8 mouse cellular contexts compared by ENCODE assay signal in the genomic region with DNA sequence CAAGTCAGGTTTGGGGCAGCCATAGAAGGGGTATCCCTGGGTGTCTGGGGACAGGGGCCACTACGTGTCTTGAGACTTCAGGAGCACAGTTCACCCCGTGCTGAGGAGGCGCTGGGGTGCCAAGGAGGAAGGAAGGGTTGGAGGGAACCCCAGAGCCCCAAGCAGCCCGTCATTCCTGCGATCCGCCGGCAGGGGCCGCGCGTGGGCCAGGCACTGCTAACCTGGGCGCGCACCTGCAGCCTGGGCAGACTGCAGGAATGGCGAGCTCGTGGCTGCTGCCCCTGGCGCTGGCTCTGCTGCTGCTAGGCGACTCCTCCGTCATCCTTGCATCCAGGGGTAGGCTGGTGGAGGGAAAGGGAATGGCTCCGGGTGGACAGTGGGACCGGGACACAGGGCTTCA. TPM values are rescaled to one million over a fixed set of nuclear protein-coding genes. Genes with fewer than 3 reads are reported as not detected.
DNase-seq lines count a peak whose midpoint lies in the region; ATAC-seq and TF ChIP-seq lines count a peak whose summit lies in the region.

Gm3336 (plus strand) TSS at position 247 of the 400 bp plus-strand sequence.

- H3K4me2 ChIP-seq in liver, embryonic 15.5 days: no peak within 1 kb of the TSS

- H3K9me3 ChIP-seq in liver, embryonic 15.5 days (replicated peaks): no peaks in the 10 kb centered on the region

- peak; percentile 72 to 75 for DNase-seq in heart, adult 2 months
- no peak for DNase-seq in heart, adult 9 months (ENCODE audit: low spot score in 2 of 2)
- DNase-seq in adrenal gland, postnatal 10 days: peak; percentile 78
- peak; percentile 69 for DNase-seq in kidney, adult 11 months
- DNase-seq in neural tube, embryonic 10.5 days (ENCODE audit: extremely low spot score, low spot score): peak; percentile 51
- DNase-seq in testis, postnatal 10 days (ENCODE audit: low spot score): peak; percentile 76

- H3K36me3 ChIP-seq in heart, adult 2 months (ENCODE audit: control insufficient read depth, insufficient read depth, low read length): no peaks in the 10 kb centered on the region
- H3K36me3 ChIP-seq in liver, embryonic 15.5 days (replicated peaks): no peaks in the 10 kb centered on the region

- intact Hi-C loops in heart, adult 2 months (cut with DNase I): no loop called here

- peak; percentile 42; the same call in 1 of the 2 replicates for TF ChIP-seq EP300 in heart, adult 2 months (IDR thresholded peaks at IDR 0.05; ENCODE audit: insufficient read depth, low read depth, low read length)

- peaks cover 1% of the 10 kb centered on the region; the same call in 1 of the 2 replicates for H3K4me1 ChIP-seq in heart, adult 2 months (ENCODE audit: control insufficient read depth, insufficient read depth, low read length)
- peaks cover 8% of the 10 kb centered on the region; the same call in 1 of the 2 replicates for H3K4me1 ChIP-seq in liver, embryonic 15.5 days (replicated peaks)

- TF ChIP-seq CTCF in heart, adult 2 months (IDR thresholded peaks at IDR 0.05): no peak; the same call in 1 of the 2 replicates

- WGBS in heart, adult 2 months: 4% methylated on average over 19 of the region's 19 CpGs
- WGBS in liver, embryonic 15.5 days (ENCODE audit: insufficient replicate concordance): 1% methylated on average over 19 of the region's 19 CpGs

- no peak for TF ChIP-seq POLR2A in heart, adult 2 months (IDR thresholded peaks at IDR 0.05; ENCODE audit: insufficient read depth, low read depth, low read length)

- no peak within 1 kb of the TSS for H3K4me3 ChIP-seq in heart, adult 2 months
- H3K4me3 ChIP-seq in liver, embryonic 15.5 days (replicated peaks): no peak within 1 kb of the TSS

- H3K27ac ChIP-seq in heart, adult 2 months: no peak within 1 kb of the TSS
- no peak within 1 kb of the TSS for H3K27ac ChIP-seq in liver, embryonic 15.5 days (replicated peaks)

- H3K79me2 ChIP-seq in heart, adult 2 months (replicated peaks; ENCODE audit: control insufficient read depth, insufficient read depth, low read length): no peaks in the 10 kb centered on the region

- ATAC-seq in erythroblast, adult 5-6 weeks (replicated peaks; ENCODE audit: low FRiP score, poor library complexity, severe bottlenecking): peak; percentile 74
- ATAC-seq in liver, embryonic 15.5 days (ENCODE audit: insufficient read depth): 0 out of 2 replicates have a peak, but pooled peaks have one; percentile 14

- no peak within 1 kb of the TSS for H3K9ac ChIP-seq in heart, adult 2 months (ENCODE audit: low read depth, low read length)
- H3K9ac ChIP-seq in liver, embryonic 15.5 days: no peak within 1 kb of the TSS

- H3K27me3 ChIP-seq in heart, adult 2 months (ENCODE audit: control insufficient read depth, insufficient read depth, low read length): no peaks in the 10 kb centered on the region
- peaks cover 37% of the 10 kb centered on the region for H3K27me3 ChIP-seq in liver, embryonic 15.5 days

RNA-seq across cellular contexts. Expression of gene Gm3336, which starts in this region (rescaled TPM):
- total RNA-seq in heart, adult 2 months (2021): not detected
- not detected in 2 replicates for polyA plus RNA-seq in heart, adult 2 months (2012; rRNA removed)
- not detected for total RNA-seq in adrenal gland, postnatal 10 days (2021)
- total RNA-seq in erythroblast, adult 5-6 weeks (2015; ENCODE audit: low replicate concordance): not detected in 2 replicates
- not detected in 2 replicates for total RNA-seq in erythroblast, adult 5-6 weeks (2017; ENCODE audit: low replicate concordance)
- 0.13 and 0.35 TPM in 2 replicates for polyA plus RNA-seq in liver, embryonic 15.5 days (2015; fragmentation: Nextera tagmentation; extraction: Ambion mirVana)

Comparison
In these comparisons a context has a peak if more than half of its experiments do, and no peak if none do; other contexts are left out.
1. Peak in DNase-seq in heart, adult 2 months; RNA of the gene not detected or under 1 TPM.
2. Peak in DNase-seq in adrenal gland, postnatal 10 days; RNA of the gene not detected or under 1 TPM.
3. Peak in ATAC-seq in erythroblast, adult 5-6 weeks; RNA of the gene not detected or under 1 TPM.
4. Peak in ATAC-seq in liver, embryonic 15.5 days; RNA of the gene not detected or under 1 TPM.
5. DNase-seq: peak in kidney, adult 11 months (single experiment), neural tube, embryonic 10.5 days (single experiment) and testis, postnatal 10 days (single experiment); none in heart, adult 9 months (0 of 2).